Mouse (Mus musculus): Measurements from ENCODE around the gene Cplx3.

GRCm38 (mm10) chr9:57637272-57637671, 31.2 kb upstream of the Cplx3 start:
- TF ChIP-seq CTCF (IDR thresholded peaks at IDR 0.05; ENCODE audit: low read depth) (no peak), EP300 (IDR thresholded peaks at IDR 0.05; ENCODE audit: low read depth) (no peak)
